Mouse (Mus musculus) urinary bladder, adult 2 months (tissue): ENCODE data around the gene Dgkb. TPM values are rescaled to one million over a fixed set of nuclear protein-coding genes. Genes with fewer than 3 reads are reported as not detected.

Experiments used
- DNase-seq: peaks from one replicate; pipeline ENCODE4 v3.0.0; 2022; ENCODE audit warnings: low spot score
- polyA plus RNA-seq: library from polyadenylated mRNA; depleted of rRNA; stranded (reverse); fragments of >200 nt; gene quantifications from 2 replicates; pipeline ENCODE4 v1.2.3, GENCODE M21; 2012; rRNA removed

Gene Dgkb
- 1.1 and 1.4 TPM in 2 replicates for polyA plus RNA-seq

GRCm38 (mm10) chr12:37817426-37817825, at the start of gene Dgkb:
Dgkb (plus strand) TSS chr12:37817726.
- no peak for DNase-seq

- no peak for DNase-seq
These were observed 47.7 kb upstream of the Dgkb start for GRCm38 (mm10) chr12:37769844-37770243.

- DNase-seq = no peak
These were observed 43.7 kb upstream of the Dgkb start for GRCm38 (mm10) chr12:37773681-37774357.

GRCm38 (mm10) chr12:37774591-37774990, 42.9 kb upstream of the Dgkb start:
- DNase-seq = no peak

- no peak for DNase-seq
These were observed 21.1 kb upstream of the Dgkb start for GRCm38 (mm10) chr12:37796265-37796928.

GRCm38 (mm10) chr12:37814122-37814521, 3.4 kb upstream of the Dgkb start:
- DNase-seq = no peak

- no peak for DNase-seq
These were observed 3.7 kb downstream of the Dgkb start for GRCm38 (mm10) chr12:37821052-37821810.

- no peak for DNase-seq
These were observed 62.8 kb downstream of the Dgkb start for GRCm38 (mm10) chr12:37880042-37881017.

- no peak for DNase-seq
These were observed 63.9 kb downstream of the Dgkb start for GRCm38 (mm10) chr12:37881376-37881775.

- no peak for DNase-seq
These were observed 65.3 kb downstream of the Dgkb start for GRCm38 (mm10) chr12:37882796-37883195.

- DNase-seq = no peak
These were observed 66.3 kb downstream of the Dgkb start for GRCm38 (mm10) chr12:37883781-37884180.

GRCm38 (mm10) chr12:37888591-37888990, 71.1 kb downstream of the Dgkb start:
- DNase-seq = no peak

GRCm38 (mm10) chr12:37889431-37889830, 71.9 kb downstream of the Dgkb start:
- no peak for DNase-seq

- DNase-seq = no peak
These were observed 73.8 kb downstream of the Dgkb start for GRCm38 (mm10) chr12:37891336-37891735.

- DNase-seq = no peak
These were observed 124.6 kb downstream of the Dgkb start for GRCm38 (mm10) chr12:37942163-37942562.

- DNase-seq = no peak
These were observed 138.7 kb downstream of the Dgkb start for GRCm38 (mm10) chr12:37956193-37956592.

GRCm38 (mm10) chr12:37971482-37971881, 154.0 kb downstream of the Dgkb start:
- DNase-seq = no peak

GRCm38 (mm10) chr12:37978498-37979187, 161.1 kb downstream of the Dgkb start:
- no peak for DNase-seq

- DNase-seq = no peak
These were observed 167.8 kb downstream of the Dgkb start for GRCm38 (mm10) chr12:37985352-37985751.

- no peak for DNase-seq
These were observed 170.6 kb downstream of the Dgkb start for GRCm38 (mm10) chr12:37988066-37988591.

GRCm38 (mm10) chr12:37993221-37993620, 175.7 kb downstream of the Dgkb start:
- no peak for DNase-seq
